Mouse (Mus musculus) layer of hippocampus, postnatal 36 days (tissue): ENCODE results near the gene Gm3194. TPM values are rescaled to one million over a fixed set of nuclear protein-coding genes. Genes with fewer than 3 reads are reported as not detected.
"Not testable (repeated sequence)": the region's sequence is repeated elsewhere in the genome, so short reads cannot be mapped to it uniquely, and the experiment has no call there.

Experiments used
- DNase-seq, 2 experiments: peaks; one replicate each; pipeline ENCODE4 v3.0.0; 2022
- total RNA-seq, 2 experiments: library from RNA; stranded (reverse); gene quantifications; 2 replicates each; pipeline ENCODE4 v1.2.3; 2021

Gm3194 gene
- 1 to 10 TPM; 3.3 to 3.8 TPM for total RNA-seq

DNA sequence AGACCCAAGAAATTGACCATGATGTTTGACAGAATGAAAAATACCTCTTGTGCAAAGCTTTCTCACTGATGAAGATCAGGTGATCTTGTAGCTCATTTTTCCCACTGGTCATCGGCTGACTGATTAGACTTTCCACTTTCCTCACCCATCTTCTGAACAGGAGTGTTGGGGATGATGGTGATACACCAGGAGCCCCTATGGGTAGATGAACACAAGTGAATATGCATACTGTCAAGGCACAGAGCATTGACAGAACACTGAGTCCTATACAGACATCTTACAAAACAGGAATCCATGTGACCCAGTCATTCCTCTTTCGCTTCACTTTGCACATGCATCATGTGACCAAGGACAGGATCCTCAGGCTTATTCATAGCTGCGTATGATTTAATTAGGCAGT is at the start of gene Gm3194:
TSS of gene Gm3194 (minus strand) at position 101 of the 400 bp plus-strand sequence.
- not testable (repeated sequence) for DNase-seq

DNA sequence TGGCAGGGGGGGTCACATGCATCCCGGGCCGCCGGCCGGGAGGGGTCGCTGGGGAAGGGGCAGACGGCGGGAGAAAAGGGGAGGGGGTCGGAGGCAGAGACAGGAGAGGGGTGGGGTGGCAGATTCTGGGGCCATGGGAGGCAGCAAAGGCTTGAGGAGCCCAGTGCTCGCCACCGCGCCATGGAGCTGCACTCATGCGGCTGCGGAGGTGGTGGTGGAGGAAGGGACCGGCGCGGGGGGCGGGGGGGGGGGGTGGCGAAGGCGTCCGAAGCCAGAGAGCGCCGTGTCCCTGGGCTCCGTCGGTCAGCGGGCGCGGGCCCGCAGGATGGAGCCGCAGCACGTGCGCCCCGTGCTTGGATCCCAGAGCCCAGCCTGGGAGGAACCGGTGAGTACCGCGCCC is 46.1 kb upstream of the Gm3194 start, which contains the start of gene Gm3488:
TSS of gene Gm3488 (plus strand) at position 301 of the 400 bp plus-strand sequence.
- DNase-seq = not testable (repeated sequence)

DNA sequence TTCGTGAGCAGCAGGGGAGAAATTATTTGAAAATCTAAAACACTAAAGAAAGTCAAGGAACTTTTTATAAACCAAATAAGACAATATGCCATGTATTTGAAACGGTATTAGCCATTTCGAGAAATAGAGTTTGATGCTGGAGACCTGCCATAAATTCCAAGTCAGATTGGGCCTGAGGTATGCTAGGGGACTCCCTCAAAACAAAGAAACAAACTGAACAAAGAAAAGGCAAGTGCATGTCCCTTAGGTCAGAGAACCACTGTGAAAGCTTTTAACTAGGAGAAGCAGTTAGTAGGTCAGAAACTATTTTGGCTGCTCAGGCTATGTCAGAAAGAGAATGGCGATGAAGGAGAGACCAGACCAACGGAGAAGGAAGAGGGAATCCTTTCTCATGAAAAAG is 28.6 kb upstream of the Gm3194 start, which contains the start of gene Gm3187:
TSS of gene Gm3187 (plus strand) at position 301 of the 400 bp plus-strand sequence.
- DNase-seq = not testable (repeated sequence)

DNA sequence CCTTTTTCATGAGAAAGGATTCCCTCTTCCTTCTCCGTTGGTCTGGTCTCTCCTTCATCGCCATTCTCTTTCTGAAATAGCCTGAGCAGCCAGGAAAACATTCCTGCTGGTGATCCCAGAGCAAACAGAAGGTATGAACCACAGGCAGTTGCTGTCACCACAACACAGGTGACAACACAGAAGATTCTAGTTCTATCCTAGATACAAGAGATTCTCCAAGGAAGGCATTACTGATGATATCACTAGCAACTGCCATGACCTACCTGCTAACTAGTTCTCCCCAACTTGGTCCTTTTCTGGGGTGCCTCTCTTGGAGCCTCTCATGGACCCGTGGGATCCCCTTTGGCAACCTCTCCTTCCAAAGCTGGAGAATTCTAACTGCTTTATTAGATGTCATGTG is 22.5 kb upstream of the Gm3194 start, which contains the start of gene Gm8246:
TSS of gene Gm8246 (minus strand) at position 101 of the 400 bp plus-strand sequence.
- not testable (repeated sequence) for DNase-seq

DNA sequence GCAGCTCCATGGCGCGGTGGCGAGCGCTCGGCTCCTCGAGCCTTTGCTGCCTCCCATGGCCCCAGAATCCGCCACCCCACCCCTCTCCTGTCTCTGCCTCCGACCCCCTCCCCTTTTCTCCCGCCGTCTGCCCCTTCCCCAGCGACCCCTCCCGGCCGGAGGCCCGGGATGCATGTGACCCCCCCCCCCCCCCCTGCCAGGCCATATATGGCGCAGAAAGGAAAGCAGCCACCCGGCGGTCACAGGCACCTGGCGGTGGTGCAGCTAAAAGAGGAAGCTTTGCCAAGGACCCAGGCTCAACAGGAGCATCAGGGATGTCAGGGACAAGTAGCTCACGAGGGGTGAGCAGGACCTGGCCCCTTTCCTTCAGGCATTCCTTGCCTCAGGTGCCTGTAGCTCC is 5.2 kb upstream of the Gm3194 start:
- not testable (repeated sequence) for DNase-seq

DNA sequence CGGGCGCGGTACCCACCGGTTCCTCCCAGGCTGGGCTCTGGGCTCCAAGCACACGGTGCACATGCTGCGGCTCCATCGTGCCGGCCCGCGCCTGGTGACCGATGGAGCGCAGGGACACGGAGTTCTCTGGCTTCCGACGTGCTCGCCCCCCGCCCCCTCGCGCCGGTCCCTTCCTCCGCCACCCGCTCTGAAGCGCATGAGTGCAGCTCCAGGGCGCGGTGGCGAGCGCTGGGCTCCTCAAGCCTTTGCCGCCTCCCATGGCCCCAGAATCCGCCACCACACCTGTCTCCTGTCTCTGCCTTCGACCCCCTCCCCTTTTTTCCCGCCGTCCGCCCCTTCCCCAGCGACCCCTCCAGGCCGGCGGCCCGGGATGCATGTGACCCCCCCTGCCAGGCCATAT is 66.3 kb downstream of the Gm3194 start, which contains the start of gene Gm3500:
TSS of gene Gm3500 (minus strand) at position 101 of the 400 bp plus-strand sequence.
- DNase-seq = not testable (repeated sequence)

Other genes with a start within 250 kb of the Gm3194 start
- not detected for gene Gm3526, start 194.9 kb downstream of the Gm3194 start, total RNA-seq
- not detected for gene Gm3542, start 120.5 kb downstream of the Gm3194 start, total RNA-seq
- not detected for gene Gm3500, start 66.4 kb downstream of the Gm3194 start, total RNA-seq
- gene Gm8246, start 22.4 kb upstream of the Gm3194 start, total RNA-seq = not detected
- gene Gm3187, start 28.7 kb upstream of the Gm3194 start, total RNA-seq = not detected
- under 1 TPM; 0.35 to 0.78 TPM for gene Gm3488, start 46.2 kb upstream of the Gm3194 start, total RNA-seq
- gene Gm3532, start 83.0 kb upstream of the Gm3194 start, total RNA-seq = not detected
- not detected for gene Gm8265, start 177.6 kb upstream of the Gm3194 start, total RNA-seq
- not detected for gene Gm9603, start 232.0 kb upstream of the Gm3194 start, total RNA-seq